ENCODE assay signal across 9 mouse cellular contexts in genomic region chr3:103130236-103130751, GRCm38 (mm10). TPM values are rescaled to one million over a fixed set of nuclear protein-coding genes. Genes with fewer than 3 reads are reported as not detected.
A peak's percentile ranks its signal among the peaks of the same experiment; 100 is the strongest.
DNase-seq lines count a peak whose midpoint lies in the region; ATAC-seq lines count a peak whose summit lies in the region.
"Had no signal": no experiment of that assay in that cellular context is flagged by ENCODE, and none has a peak within 500 bp of the region (broad histone marks: within the 10 kb centered on the region; RNA-seq: fewer than 3 reads in every experiment).

No protein-coding gene starts in this region.

- no peak overlapping the region for H3K9ac ChIP-seq in embryonic facial prominence, embryonic 12.5 days
- no peak overlapping the region for H3K9ac ChIP-seq in stomach, embryonic 14.5 days (replicated peaks; ENCODE audit: low read depth, low read length)

- H3K4me1 ChIP-seq in embryonic facial prominence, embryonic 12.5 days = peaks cover 12% of the 10 kb centered on the region
- H3K4me1 ChIP-seq in hindbrain, embryonic 10.5 days (replicated peaks) = peaks cover 34% of the 10 kb centered on the region
- H3K4me1 ChIP-seq in stomach, embryonic 14.5 days (ENCODE audit: control insufficient read depth, insufficient read depth, low read length) = peaks cover 20% of the 10 kb centered on the region; the same call in 1 of the 2 replicates

- 0 out of 2 replicates have a peak overlapping the region, but pooled peaks have one; percentile 30 for H3K27ac ChIP-seq in embryonic facial prominence, embryonic 12.5 days
- H3K27ac ChIP-seq in hindbrain, embryonic 10.5 days = peak overlapping the region; percentile 69; the same call in 1 of the 2 replicates
- peak overlapping the region; percentile 55 for H3K27ac ChIP-seq in stomach, embryonic 14.5 days (ENCODE audit: low read length)

- no peak; the same call in 1 of the 2 replicates for ATAC-seq in embryonic facial prominence, embryonic 12.5 days (ENCODE audit: insufficient number of reproducible peaks, insufficient read depth, low FRiP score, low TSS enrichment)
- ATAC-seq in megakaryocyte, adult 5-6 weeks (ENCODE audit: poor library complexity, severe bottlenecking) = peak; percentile 94
- ATAC-seq in stomach, embryonic 14.5 days (ENCODE audit: insufficient number of reproducible peaks, insufficient read depth, low FRiP score, low read depth) = peak; percentile 84; the same call in 1 of the 2 replicates

- WGBS in embryonic facial prominence, embryonic 12.5 days = 42% methylated on average over 6 of the region's 6 CpGs
- 63% methylated on average over 6 of the region's 6 CpGs for WGBS in hindbrain, embryonic 10.5 days
- 23% methylated on average over 6 of the region's 6 CpGs for WGBS in stomach, embryonic 14.5 days

- no peak overlapping the region for H3K4me2 ChIP-seq in embryonic facial prominence, embryonic 12.5 days (replicated peaks)
- H3K4me2 ChIP-seq in stomach, embryonic 14.5 days (replicated peaks; ENCODE audit: low read depth, low read length) = 0 out of 2 replicates have a peak overlapping the region, but pooled peaks have one; percentile 22

- no peaks in the 10 kb centered on the region for H3K36me3 ChIP-seq in embryonic facial prominence, embryonic 12.5 days
- no peaks in the 10 kb centered on the region for H3K36me3 ChIP-seq in hindbrain, embryonic 10.5 days
- no peaks in the 10 kb centered on the region; the same call in 1 of the 2 replicates for H3K36me3 ChIP-seq in stomach, embryonic 14.5 days (ENCODE audit: control insufficient read depth, insufficient read depth, low read length)

- H3K4me3 ChIP-seq in embryonic facial prominence, embryonic 12.5 days = no peak overlapping the region
- H3K4me3 ChIP-seq in hindbrain, embryonic 10.5 days = no peak overlapping the region; the same call in 1 of the 2 replicates
- no peak overlapping the region for H3K4me3 ChIP-seq in stomach, embryonic 14.5 days (ENCODE audit: low read depth, low read length)

- no peaks in the 10 kb centered on the region for H3K27me3 ChIP-seq in embryonic facial prominence, embryonic 12.5 days
- H3K27me3 ChIP-seq in hindbrain, embryonic 10.5 days (ENCODE audit: insufficient read depth, poor library complexity, severe bottlenecking) = no peaks in the 10 kb centered on the region
- no peaks in the 10 kb centered on the region for H3K27me3 ChIP-seq in stomach, embryonic 14.5 days (ENCODE audit: control insufficient read depth, insufficient read depth, low read length)

- H3K9me3 ChIP-seq in embryonic facial prominence, embryonic 12.5 days = no peaks in the 10 kb centered on the region
- no peaks in the 10 kb centered on the region for H3K9me3 ChIP-seq in hindbrain, embryonic 10.5 days
- H3K9me3 ChIP-seq in stomach, embryonic 14.5 days (ENCODE audit: control insufficient read depth, low read depth, low read length) = no peaks in the 10 kb centered on the region

- peak; percentile 44 for DNase-seq in thymus, postnatal 0 days (ENCODE audit: low spot score)
- DNase-seq in thymus, postnatal 10 days (ENCODE audit: low spot score in 2 of 2) = no peak
- peak; percentile 21 for DNase-seq in hindbrain, embryonic 10.5 days (ENCODE audit: low spot score)
- DNase-seq in layer of hippocampus, adult 9-11 months = peak; percentile 62
- no peak for DNase-seq in ovary, adult 18-20 months (ENCODE audit: low spot score)

RNA-seq across cellular contexts. Expression of gene Dennd2c, which starts 27.9 kb away (rescaled TPM):
- 7.4 and 7.8 TPM in 2 replicates for polyA plus RNA-seq in thymus, postnatal 0 days (2015; fragmentation: Nextera tagmentation; extraction: Ambion mirVana)
- 7.4 and 8.4 TPM in 2 replicates for polyA plus RNA-seq in embryonic facial prominence, embryonic 12.5 days (2016; fragmentation: Nextera tagmentation; extraction: Ambion mirVana)
- polyA plus RNA-seq in hindbrain, embryonic 10.5 days (2016; fragmentation: Nextera tagmentation; extraction: Ambion mirVana) = 1.7 and 2.3 TPM in 2 replicates
- 3.4 and 5.0 TPM in 2 replicates for total RNA-seq in megakaryocyte, adult 5-6 weeks (2015)
- 5.3 and 6.9 TPM in 2 replicates for total RNA-seq in megakaryocyte, adult 5-6 weeks (2017)
- polyA plus RNA-seq in stomach, embryonic 14.5 days (2014; fragmentation: Nextera tagmentation; extraction: Ambion mirVana) = 6.2 and 8.2 TPM in 2 replicates

RNA-seq across cellular contexts. Expression of gene Bcas2, which starts 41.2 kb away (rescaled TPM):
- polyA plus RNA-seq in thymus, postnatal 0 days (2015; fragmentation: Nextera tagmentation; extraction: Ambion mirVana) = 168 and 172 TPM in 2 replicates
- polyA plus RNA-seq in embryonic facial prominence, embryonic 12.5 days (2016; fragmentation: Nextera tagmentation; extraction: Ambion mirVana) = 247 TPM in 2 replicates
- 215 and 226 TPM in 2 replicates for polyA plus RNA-seq in hindbrain, embryonic 10.5 days (2016; fragmentation: Nextera tagmentation; extraction: Ambion mirVana)
- total RNA-seq in megakaryocyte, adult 5-6 weeks (2015) = 83.8 and 85.1 TPM in 2 replicates
- 100 and 117 TPM in 2 replicates for total RNA-seq in megakaryocyte, adult 5-6 weeks (2017)
- 189 and 199 TPM in 2 replicates for polyA plus RNA-seq in stomach, embryonic 14.5 days (2014; fragmentation: Nextera tagmentation; extraction: Ambion mirVana)

RNA-seq across cellular contexts. Expression of gene Ampd1, which starts 56.5 kb away (rescaled TPM):
- 20.8 and 22.8 TPM in 2 replicates for polyA plus RNA-seq in thymus, postnatal 0 days (2015; fragmentation: Nextera tagmentation; extraction: Ambion mirVana)
- 0.36 and 0.65 TPM in 2 replicates for polyA plus RNA-seq in embryonic facial prominence, embryonic 12.5 days (2016; fragmentation: Nextera tagmentation; extraction: Ambion mirVana)
- 0.08 TPM in 1 of 2 replicates, not detected in the other for polyA plus RNA-seq in hindbrain, embryonic 10.5 days (2016; fragmentation: Nextera tagmentation; extraction: Ambion mirVana)
- total RNA-seq in megakaryocyte, adult 5-6 weeks (2015) = not detected in 2 replicates
- 0.44 TPM in 1 of 2 replicates, not detected in the other for total RNA-seq in megakaryocyte, adult 5-6 weeks (2017)
- not detected in 2 replicates for polyA plus RNA-seq in stomach, embryonic 14.5 days (2014; fragmentation: Nextera tagmentation; extraction: Ambion mirVana)
- polyA plus RNA-seq: frontal cortex, adult 2 months had no signal

Comparison
In these comparisons a context has a peak if more than half of its experiments do, and no peak if none do; other contexts are left out.
1. DNase-seq: peak in thymus, postnatal 0 days (single experiment), hindbrain, embryonic 10.5 days (single experiment) and layer of hippocampus, adult 9-11 months (single experiment); none in thymus, postnatal 10 days (0 of 2) and ovary, adult 18-20 months (single experiment).
2. RNA of gene Ampd1, which starts 56.5 kb away (polyA plus RNA-seq): 20.8 to 22.8 TPM in thymus, postnatal 0 days; 0.36 to 0.65 TPM in embryonic facial prominence, embryonic 12.5 days, 0.08 TPM in hindbrain, embryonic 10.5 days and not detected in stomach, embryonic 14.5 days; every median in the first group is over 10 times any median in the second.
3. Peak in every context shown above with its lines, with median percentiles within 50 percentile points of each other: H3K27ac ChIP-seq.